Mouse (Mus musculus): Measurements from ENCODE around the gene Psg29. TPM values are rescaled to one million over a fixed set of nuclear protein-coding genes. Genes with fewer than 3 reads are reported as not detected.
A peak's percentile ranks its signal among the peaks of the same experiment; 100 is the strongest.

Psg29 gene
- not detected for total RNA-seq (2021)
- long read RNA-seq, experiment 1 = 0 reads
- long read RNA-seq, experiment 2 = 0 reads

DNA sequence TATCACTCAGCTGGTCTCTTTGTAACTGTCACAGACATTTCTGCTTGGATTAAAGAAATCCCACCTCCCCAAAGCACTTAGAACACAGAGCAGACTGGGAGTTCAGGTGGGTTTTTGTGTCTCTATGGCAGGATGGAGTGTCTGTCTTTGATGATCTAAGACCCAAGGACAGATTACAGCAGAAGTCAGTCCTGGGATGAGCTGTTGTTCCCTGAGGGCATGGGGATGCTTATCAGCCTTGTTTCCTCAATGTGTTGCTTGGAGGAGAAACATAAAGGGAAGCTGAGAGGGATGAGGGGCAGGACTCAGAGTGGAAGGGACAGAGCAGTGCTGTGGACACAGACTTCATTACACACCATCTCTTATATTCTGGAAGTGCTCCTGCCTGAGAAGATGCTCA lies at the start of gene Psg29:
Gene Psg29 (plus strand): TSS at position 301 of the 400 bp plus-strand sequence.
- DNase-seq = no peak

DNA sequence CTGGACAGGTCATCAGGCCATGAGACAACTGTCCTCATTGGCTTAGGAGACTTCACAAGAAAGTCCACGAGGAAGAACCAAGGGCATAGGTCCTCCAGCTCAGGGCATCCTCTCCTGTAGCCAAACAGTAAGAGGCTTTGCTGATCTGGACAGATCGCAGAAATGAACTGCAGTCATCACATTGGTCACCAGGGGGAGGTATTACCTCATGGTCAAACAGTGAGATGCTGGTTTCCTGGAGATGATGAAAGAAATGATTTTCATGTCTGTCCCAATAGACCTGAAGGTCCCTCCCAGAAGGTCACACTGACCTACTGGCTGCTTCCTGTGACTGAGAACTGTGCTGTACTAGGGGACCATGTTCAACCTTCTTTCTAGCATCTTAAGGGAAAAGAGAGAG lies 47.6 kb upstream of the Psg29 start:
- DNase-seq = peak; percentile 22 to 63

DNA sequence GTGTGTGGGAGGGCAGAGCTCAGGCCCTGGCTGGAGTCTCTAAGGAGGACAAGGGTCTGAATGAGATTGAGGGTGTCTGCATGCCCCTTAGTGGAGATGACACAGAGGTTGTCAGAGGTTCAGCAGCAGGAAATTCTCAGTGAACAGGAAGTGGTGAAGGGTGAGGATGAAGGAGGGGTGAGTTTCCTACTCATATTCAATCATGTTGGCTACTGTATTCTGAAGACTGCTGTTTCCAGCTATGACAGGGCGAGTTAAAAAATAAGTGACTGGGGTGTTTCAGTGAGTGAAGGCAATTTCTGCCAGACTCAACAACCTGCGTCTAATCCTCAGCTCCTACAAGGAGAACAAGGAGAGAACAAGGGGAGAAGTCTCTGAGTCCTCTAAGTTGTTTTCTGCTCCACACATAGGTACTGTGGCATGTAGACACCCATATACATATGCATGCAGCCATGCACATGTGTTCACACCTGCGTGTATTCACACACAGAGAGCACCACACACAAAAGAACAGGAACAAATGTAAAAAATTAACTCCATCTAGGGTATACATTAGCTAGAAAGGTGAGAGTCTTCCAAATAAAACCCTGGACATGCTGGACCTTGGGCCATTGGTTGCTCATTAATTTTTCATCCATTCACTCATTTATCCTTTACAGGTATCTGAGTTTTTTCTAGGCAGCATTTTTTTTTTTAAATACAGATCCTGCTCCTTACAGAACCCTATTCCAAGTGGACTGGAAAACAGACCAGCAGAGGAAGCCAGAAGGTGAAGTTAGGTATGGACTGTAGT lies 46.2 kb upstream of the Psg29 start:
- DNase-seq = no peak

DNA sequence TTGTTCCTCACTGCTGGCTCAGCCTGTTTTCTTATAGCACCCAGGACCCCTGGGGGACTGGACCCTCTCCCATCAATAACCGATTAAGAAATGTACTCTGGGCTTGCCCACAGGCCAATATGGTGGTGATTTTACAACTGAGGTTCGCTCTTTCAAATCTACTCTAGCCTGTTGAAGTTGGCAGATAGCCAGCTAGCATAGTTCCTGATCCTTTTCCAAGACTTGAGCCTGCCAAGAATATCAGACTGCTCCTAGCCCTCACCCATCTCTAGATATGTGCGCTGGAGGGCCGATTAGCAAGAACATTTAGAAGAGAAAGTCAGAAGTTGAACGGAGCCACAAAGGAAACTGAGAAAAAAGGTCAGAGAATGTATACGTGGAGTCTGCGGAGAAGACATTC lies 44.3 kb upstream of the Psg29 start:
- peak; percentile 10 to 25 for DNase-seq

DNA sequence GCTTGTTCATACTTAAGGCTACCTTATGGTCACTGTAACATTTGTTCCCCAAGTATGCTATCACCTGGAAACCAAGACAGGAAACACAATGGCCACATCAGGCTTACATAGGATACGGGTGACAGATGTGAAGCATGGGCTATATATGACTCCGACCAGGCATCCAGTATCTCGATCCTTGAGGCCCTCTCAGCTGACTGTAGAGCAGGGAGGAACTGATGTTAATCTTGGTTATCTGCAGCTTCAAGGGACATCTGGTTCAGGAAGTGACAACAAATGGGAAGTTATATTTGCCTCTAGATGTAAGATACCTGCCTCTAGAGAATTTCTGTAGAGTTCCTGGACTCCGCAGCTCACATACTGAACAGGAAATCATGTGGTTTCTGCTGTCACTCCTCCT lies 31.4 kb upstream of the Psg29 start:
- DNase-seq = no peak

DNA sequence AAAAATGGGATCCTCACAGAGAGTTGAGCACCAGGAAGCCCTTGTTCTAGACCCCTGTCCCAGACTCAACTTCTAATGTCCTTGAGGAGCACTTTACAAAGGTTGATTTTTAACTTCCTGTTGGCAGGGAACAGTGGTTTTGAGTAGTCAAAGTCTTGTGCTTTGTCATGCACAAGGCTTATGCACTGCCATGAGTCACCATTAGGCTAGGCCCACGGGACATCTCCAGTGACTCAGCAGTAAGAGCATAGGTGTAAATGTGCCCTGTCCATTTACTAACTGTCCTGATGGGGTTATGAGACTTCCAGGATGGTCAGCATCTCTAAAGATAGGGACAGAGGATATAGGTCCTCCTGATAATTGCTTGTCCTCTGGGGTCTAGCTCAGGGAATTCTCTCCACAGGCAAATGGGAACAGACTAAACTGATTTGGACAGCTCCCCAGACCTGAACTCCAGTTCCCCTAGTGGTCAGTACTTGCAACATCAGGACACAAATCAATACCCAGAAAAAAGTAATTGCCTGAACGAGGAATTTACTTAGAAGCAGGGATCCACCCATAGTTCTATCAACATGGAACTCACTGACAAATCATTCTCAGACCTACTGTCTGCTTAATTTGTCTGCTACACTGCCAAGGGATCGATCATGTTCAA lies 2.4 kb downstream of the Psg29 start:
- no peak for DNase-seq

Other genes starting within 250 kb of the Psg29 start
- not detected for gene Pnmal1, start 243.8 kb upstream of the Psg29 start, total RNA-seq (2021)
- gene Gm42372, start 220.4 kb upstream of the Psg29 start, total RNA-seq (2021) = under 1 TPM in 1 of 2 experiments, not detected in 1; 0.08 TPM
- gene Ccdc8, start 210.8 kb upstream of the Psg29 start, total RNA-seq (2021) = 1 to 10 TPM; 3.8 to 4.5 TPM
- gene Ppp5c, start 175.6 kb upstream of the Psg29 start, total RNA-seq (2021) = 10 to 100 TPM; 98.8 to 98.9 TPM
- 1 to 10 TPM; 1.9 to 4.1 TPM for gene Hif3a, start 141.1 kb upstream of the Psg29 start, total RNA-seq (2021)
- under 1 TPM in 1 of 2 experiments, not detected in 1; 0.08 TPM for gene Psg16, start 129.4 kb upstream of the Psg29 start, total RNA-seq (2021)
- gene Ceacam3, start 53.2 kb upstream of the Psg29 start, total RNA-seq (2021) = not detected